Mouse (Mus musculus) embryonic facial prominence, embryonic 14.5 days (tissue): Measurements from ENCODE around the gene Cdkn2aipnl. TPM values are rescaled to one million over a fixed set of nuclear protein-coding genes. Genes with fewer than 3 reads are reported as not detected.

Experiments used
- ATAC-seq: fragments of 200-750 bp; cut with Nextera tagmentation; 2 replicates; pipeline ENCODE4 v1.8.0; 2017; ENCODE audit warnings: low read depth, moderate number of reproducible peaks, moderate TSS enrichment
- DNase-seq: peaks from one replicate; pipeline ENCODE4 v3.0.0-alpha.2; 2015; ENCODE audit warnings: low spot score
- H3K27ac ChIP-seq: fragments of 300-500 bp; sonication (generic); replicated peaks from 2 replicates; pipeline ENCODE4 v1.5.1; 2014; ENCODE audit warnings: low read depth, mild to moderate bottlenecking, low read length, moderate library complexity
- H3K27me3 ChIP-seq: fragments of 300-500 bp; sonication (generic); replicated peaks from 2 replicates; pipeline ENCODE4 v1.6.1; 2014; ENCODE audit warnings: low read length; ENCODE audit not compliant: control insufficient read depth, insufficient read depth
- H3K36me3 ChIP-seq: fragments of 300-500 bp; sonication (generic); 2 replicates; pipeline ENCODE4 v1.6.1; 2014; ENCODE audit warnings: low read length, mixed read lengths; ENCODE audit not compliant: control insufficient read depth, insufficient read depth
- H3K4me1 ChIP-seq: fragments of 300-500 bp; sonication (generic); 2 replicates; pipeline ENCODE4 v1.6.1; 2014; ENCODE audit warnings: antibody characterized with exemption, low read length; ENCODE audit not compliant: control insufficient read depth, insufficient read depth
- H3K4me2 ChIP-seq: fragments of 300-500 bp; sonication (generic); 2 replicates; pipeline ENCODE4 v1.6.1; 2014; ENCODE audit warnings: low read depth, mild to moderate bottlenecking, low read length, moderate library complexity, mixed read lengths
- H3K4me3 ChIP-seq: fragments of 300-500 bp; sonication (generic); 2 replicates; pipeline ENCODE4 v1.5.1; 2014; ENCODE audit warnings: low read depth, mild to moderate bottlenecking, low read length
- H3K9ac ChIP-seq: fragments of 300-500 bp; sonication (generic); 2 replicates; pipeline ENCODE4 v1.6.1; 2014; ENCODE audit warnings: low read depth, mild to moderate bottlenecking, low read length, moderate library complexity, mixed read lengths
- H3K9me3 ChIP-seq: fragments of 300-500 bp; sonication (generic); 2 replicates; pipeline ENCODE4 v1.6.1; 2016; ENCODE audit warnings: low read length; ENCODE audit not compliant: control insufficient read depth
- WGBS: fragments of 180-500 bp; shearing (Covaris S2); extraction: QIAGEN DNeasy Blood & Tissue Kit; methylation state at CpG from one replicate; pipeline ENCODE4 v1.1.7; 2014; 5-methylcytosine and 5-hydroxymethylcytosine counted together
- polyA plus RNA-seq: library from polyadenylated mRNA; unstranded; fragments of >200 nt; fragmentation: Nextera tagmentation; extraction: Ambion mirVana; gene quantifications from 2 replicates; pipeline ENCODE4 v1.2.1, GENCODE M21; 2014

Gene Cdkn2aipnl
- polyA plus RNA-seq, result 80.1 and 90.8 TPM in 2 replicates

DNA sequence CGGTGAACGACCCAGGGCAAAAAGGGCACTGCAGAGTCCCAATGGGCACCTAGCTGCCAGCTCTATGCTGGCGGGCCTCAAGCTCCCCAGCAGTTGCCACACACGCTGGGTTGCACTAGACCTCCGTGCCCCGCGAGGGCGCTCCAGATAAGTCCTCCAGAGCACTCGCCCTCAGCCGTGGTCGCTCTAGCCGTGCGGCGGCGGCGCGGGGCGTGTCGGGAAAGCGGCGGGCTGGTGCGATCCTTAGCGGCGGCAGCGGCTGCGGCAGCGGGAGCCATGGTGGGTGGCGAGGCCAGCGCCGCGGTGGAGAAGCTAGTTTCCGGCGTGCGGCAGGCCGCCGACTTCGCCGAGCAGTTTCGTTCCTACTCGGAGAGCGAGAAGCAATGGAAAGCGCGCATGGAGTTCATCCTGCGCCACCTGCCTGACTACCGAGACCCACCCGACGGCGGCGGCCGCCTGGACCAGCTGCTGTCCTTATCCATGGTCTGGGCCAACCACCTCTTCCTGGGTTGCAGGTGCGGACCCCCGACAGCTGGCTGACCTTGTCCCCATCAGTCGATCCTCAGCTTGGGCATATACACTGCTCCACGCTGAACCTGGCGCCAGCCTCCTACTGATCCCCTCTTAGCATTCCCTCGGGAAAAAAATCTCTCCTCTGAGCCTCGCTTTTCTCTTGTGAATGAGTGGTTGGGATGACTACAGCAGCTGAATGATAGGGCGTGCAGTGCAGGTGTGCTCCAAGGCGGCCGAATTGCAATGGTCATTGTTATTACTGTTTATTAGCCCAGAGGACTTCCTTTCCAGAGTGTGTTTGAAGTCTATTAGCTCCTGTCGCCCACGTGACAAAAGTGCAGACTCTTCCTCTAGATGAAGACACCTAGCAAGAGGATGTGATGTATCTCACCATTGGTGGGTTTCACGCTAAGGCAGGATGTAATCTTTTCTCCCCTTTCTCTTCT, at the start of gene Cdkn2aipnl:
Cdkn2aipnl (plus strand) TSS at position 219 of the 959 bp plus-strand sequence.
- WGBS, result 2% methylated on average over 44 of the region's 63 CpGs
- peak within 1 kb of the TSS; percentile 74 for H3K27ac ChIP-seq
- peak; percentile 95 for DNase-seq

DNA sequence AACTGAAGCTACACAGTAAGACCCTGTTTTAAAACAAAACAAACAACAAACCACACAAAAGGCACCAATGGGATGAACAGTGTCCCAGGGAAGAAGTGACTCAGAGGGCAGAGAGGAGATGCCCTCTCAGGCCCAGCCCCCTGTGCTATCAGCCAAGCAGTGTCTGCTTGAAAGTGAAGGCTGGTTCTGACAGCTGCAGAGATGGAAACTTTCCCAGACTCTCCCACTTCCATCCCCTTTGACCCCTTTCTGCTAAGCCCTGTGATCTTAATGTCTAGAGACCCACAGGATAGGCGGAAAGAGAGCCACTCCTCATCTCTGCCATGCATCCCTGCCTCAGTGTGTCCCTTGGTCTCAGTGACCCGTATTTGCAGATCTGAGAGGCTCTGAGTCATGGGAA, 49.5 kb upstream of the Cdkn2aipnl start:
- no peak for DNase-seq
- H3K27me3 ChIP-seq, result no peaks in the 10 kb centered on the region
- 53% methylated on average over 2 of the region's 2 CpGs for WGBS
- no peak for ATAC-seq
- no peaks in the 10 kb centered on the region for H3K36me3 ChIP-seq
- peaks cover 16% of the 10 kb centered on the region for H3K4me1 ChIP-seq
- no peak overlapping the region for H3K4me3 ChIP-seq
- no peak overlapping the region for H3K4me2 ChIP-seq
- H3K9me3 ChIP-seq, result 0 out of 2 replicates have a peak, but pooled peaks cover under 1% of the 10 kb centered on the region
- H3K27ac ChIP-seq, result no peak overlapping the region
- H3K9ac ChIP-seq, result no peak overlapping the region

More for the DNA sequence above, at the start of gene Cdkn2aipnl:
- ATAC-seq, result peak; percentile 98
- Histone ChIP-seq H3K36me3 (peaks cover 39% of the 10 kb centered on the region), H3K27me3 (no peaks in the 10 kb centered on the region), H3K4me3 (peak within 1 kb of the TSS; percentile 81), H3K4me2 (peak within 1 kb of the TSS; percentile 95), H3K9me3 (no peaks in the 10 kb centered on the region), H3K4me1 (peaks cover 8% of the 10 kb centered on the region; the same call in 1 of the 2 replicates), H3K9ac (peak within 1 kb of the TSS; percentile 80)

DNA sequence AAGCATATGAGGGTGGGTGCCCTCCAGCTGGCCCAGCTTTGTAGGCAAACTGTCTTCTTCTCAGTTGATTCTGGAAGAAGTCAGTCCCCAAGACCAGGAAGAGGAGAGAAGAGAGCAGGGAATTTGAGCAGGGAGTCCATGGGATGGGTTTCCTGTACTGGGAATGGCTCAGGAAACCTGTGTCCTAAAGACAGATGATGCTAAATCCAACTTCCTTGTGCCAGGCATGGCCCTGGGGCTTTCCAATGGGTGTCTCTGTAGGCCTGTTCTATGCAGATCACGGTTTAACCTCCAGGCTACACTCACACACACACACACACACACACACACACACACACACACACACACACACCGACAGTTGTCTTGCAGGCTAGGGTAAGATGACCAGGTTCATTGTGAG, 48.9 kb upstream of the Cdkn2aipnl start:
- DNase-seq (no peak), ATAC-seq (no peak)

DNA sequence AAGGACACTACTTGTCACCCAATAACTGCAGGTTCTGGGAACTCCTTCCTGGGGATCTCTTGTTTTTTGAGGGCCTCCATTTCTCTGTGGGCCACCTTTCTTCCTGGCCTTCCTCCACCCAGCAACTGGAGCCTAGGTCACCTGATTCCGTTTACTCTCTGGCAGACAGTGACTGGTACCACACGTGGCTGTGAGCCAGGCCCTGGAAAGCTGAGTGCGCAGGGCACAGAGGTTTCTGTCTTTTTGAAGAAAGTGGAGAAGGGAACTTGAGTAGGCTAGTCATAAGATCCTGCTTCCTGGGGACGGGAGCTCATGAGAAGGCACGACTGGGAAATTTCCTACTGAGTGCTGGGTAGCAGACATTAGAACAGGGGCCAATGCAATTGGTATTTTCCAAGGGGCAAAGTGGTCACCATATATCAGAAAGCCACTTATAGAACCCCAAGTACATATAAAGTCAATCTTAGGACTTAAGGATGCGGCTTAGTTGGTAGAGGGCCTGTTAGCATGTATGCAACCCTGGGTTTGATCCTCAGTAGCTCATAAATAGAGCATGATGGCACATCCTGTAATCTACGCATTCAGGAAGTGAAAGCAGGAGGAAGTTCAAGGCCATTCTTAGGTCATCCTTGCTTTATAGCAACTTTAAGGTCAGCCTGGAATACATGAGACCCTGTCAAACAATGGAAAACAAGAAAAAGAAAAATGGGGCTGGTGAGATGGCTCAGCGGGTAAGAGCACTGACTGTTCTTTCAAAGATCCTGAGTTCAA, 45.9 kb upstream of the Cdkn2aipnl start:
- WGBS, result 73% methylated on average over 8 of the region's 8 CpGs
- Histone ChIP-seq H3K4me1 (peaks cover 5% of the 10 kb centered on the region; the same call in 1 of the 2 replicates), H3K27me3 (no peaks in the 10 kb centered on the region), H3K4me2 (no peak overlapping the region), H3K36me3 (no peaks in the 10 kb centered on the region), H3K9me3 (0 out of 2 replicates have a peak, but pooled peaks cover 15% of the 10 kb centered on the region), H3K27ac (no peak overlapping the region), H3K9ac (no peak overlapping the region), H3K4me3 (no peak overlapping the region)
- DNase-seq, result no peak
- ATAC-seq, result no peak

More for the DNA sequence above, 48.9 kb upstream of the Cdkn2aipnl start:
- no peaks in the 10 kb centered on the region for H3K27me3 ChIP-seq
- no peaks in the 10 kb centered on the region for H3K36me3 ChIP-seq
- H3K27ac ChIP-seq, result no peak overlapping the region
- no peak overlapping the region for H3K4me3 ChIP-seq
- H3K4me2 ChIP-seq, result no peak overlapping the region
- 0 out of 2 replicates have a peak, but pooled peaks cover 7% of the 10 kb centered on the region for H3K9me3 ChIP-seq
- 94% methylated on average over 2 of the region's 2 CpGs for WGBS
- H3K4me1 ChIP-seq, result peaks cover 16% of the 10 kb centered on the region
- no peak overlapping the region for H3K9ac ChIP-seq

DNA sequence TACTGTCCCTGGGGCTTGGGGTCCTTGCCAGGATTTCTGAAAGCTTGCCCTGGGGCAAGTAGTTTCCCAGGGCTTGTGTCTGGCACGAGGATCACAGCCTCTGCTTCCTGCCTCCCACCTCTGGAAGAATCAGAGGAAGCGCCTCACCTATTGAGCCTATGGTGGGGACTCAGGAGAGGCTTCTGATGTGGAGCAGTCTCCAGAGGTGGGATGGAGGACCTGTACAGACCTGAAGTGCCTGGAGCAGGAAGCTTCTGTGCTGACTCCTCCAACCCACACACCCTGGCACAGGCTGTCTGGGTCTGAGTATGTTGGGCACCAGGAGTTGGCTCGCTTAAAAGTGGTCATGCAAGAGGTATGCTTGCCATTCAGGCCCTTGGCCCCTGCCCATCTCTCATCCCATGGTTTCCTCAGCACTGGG, 45.0 kb upstream of the Cdkn2aipnl start:
- Histone ChIP-seq H3K4me2 (no peak overlapping the region), H3K27ac (no peak overlapping the region), H3K4me3 (no peak overlapping the region), H3K27me3 (no peaks in the 10 kb centered on the region), H3K36me3 (no peaks in the 10 kb centered on the region), H3K9me3 (0 out of 2 replicates have a peak, but pooled peaks cover 15% of the 10 kb centered on the region), H3K4me1 (no peaks in the 10 kb centered on the region), H3K9ac (no peak overlapping the region)
- 65% methylated on average over 3 of the region's 3 CpGs for WGBS
- ATAC-seq, result no peak
- no peak for DNase-seq

DNA sequence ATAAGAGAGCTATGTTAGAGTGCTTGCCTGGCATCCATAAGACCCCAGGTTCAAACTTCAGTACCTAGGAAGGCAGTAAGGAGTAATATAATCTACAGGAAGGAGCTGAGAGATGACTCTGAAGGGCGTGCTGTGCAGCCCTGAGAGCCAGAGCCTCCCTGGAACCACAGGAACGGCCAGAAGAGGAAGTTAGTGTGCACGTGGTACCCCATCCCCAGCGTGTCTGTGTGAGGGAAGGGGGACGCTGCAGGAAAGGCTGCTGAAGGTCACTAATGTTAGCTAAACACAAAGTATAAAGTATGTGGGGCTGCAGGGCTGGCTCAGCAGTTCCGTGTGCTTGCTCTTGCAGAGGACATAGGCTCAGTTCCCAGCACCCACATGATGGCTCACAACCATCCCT, 41.9 kb upstream of the Cdkn2aipnl start:
- no peak overlapping the region for H3K4me3 ChIP-seq
- H3K36me3 ChIP-seq, result no peaks in the 10 kb centered on the region
- H3K9ac ChIP-seq, result no peak overlapping the region
- no peaks in the 10 kb centered on the region for H3K27me3 ChIP-seq
- no peak overlapping the region for H3K27ac ChIP-seq
- H3K4me1 ChIP-seq, result no peaks in the 10 kb centered on the region
- DNase-seq (no peak), ATAC-seq (no peak)
- no peak overlapping the region for H3K4me2 ChIP-seq
- H3K9me3 ChIP-seq, result 0 out of 2 replicates have a peak, but pooled peaks cover 15% of the 10 kb centered on the region
- 59% methylated on average over 6 of the region's 6 CpGs for WGBS

DNA sequence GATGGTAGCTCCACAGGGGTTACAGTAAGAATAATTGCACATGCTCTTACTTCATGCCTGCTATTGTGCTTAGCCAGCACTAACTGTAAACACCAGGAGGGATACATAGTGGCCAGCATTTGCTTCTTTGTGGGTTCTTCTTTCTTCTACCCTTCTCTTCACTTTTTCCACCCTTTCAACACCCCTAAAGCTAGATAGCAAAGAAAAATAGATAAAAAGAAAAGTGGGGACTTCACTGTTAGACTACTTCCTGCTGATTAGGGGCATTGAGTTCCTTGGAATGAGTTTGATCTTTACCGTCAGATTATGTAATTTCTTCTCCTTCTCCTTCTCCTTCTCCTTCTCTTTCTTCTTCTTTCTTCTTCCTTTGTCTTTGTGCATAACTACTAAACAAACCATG, 41.1 kb upstream of the Cdkn2aipnl start:
- DNase-seq, result no peak
- Histone ChIP-seq H3K27ac (no peak overlapping the region), H3K36me3 (no peaks in the 10 kb centered on the region), H3K4me3 (no peak overlapping the region), H3K4me1 (no peaks in the 10 kb centered on the region), H3K4me2 (no peak overlapping the region), H3K9me3 (0 out of 2 replicates have a peak, but pooled peaks cover 15% of the 10 kb centered on the region), H3K9ac (no peak overlapping the region), H3K27me3 (no peaks in the 10 kb centered on the region)
- ATAC-seq, result no peak
- WGBS, result 76% methylated on average over 1 of the region's 1 CpGs

DNA sequence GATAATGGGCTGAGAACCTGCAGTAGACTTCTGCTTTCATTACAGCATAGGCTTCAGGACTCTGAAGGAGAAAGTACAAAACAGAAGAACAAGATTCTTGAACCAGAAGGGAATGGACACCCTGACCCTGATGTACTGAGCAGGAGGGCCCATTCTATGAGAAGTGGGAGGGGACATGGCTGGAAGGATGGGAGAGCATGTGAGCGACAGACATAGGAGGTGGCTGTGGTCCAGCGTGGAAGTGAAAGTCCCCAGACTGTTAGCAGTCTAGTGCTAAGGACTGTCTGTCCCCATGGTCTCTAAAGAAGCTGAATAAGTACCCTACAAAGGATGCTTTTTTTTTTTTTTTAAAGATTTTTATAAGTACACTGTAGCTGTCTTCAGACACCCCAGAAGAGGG, 40.4 kb upstream of the Cdkn2aipnl start:
- Histone ChIP-seq H3K4me3 (no peak overlapping the region), H3K9ac (no peak overlapping the region), H3K4me1 (no peaks in the 10 kb centered on the region), H3K4me2 (no peak overlapping the region), H3K27ac (no peak overlapping the region), H3K36me3 (no peaks in the 10 kb centered on the region), H3K9me3 (0 out of 2 replicates have a peak, but pooled peaks cover 15% of the 10 kb centered on the region), H3K27me3 (no peaks in the 10 kb centered on the region)
- 72% methylated on average over 2 of the region's 2 CpGs for WGBS
- ATAC-seq (no peak), DNase-seq (no peak)
